Mouse (Mus musculus) ES-CJ7 (cell line): Measurements from ENCODE around the gene Gm45062.
A peak's percentile ranks its signal among the peaks of the same experiment; 100 is the strongest.

ENCODE experiments used
- DNase-seq: peaks from one replicate; pipeline ENCODE4 v3.0.0; 2011; ENCODE audit warnings: low read depth, low spot score

Gene Gm45062

GRCm38 (mm10) chr6:8474316-8474715 is 215.1 kb downstream of the Gm45062 start:
- DNase-seq: no peak

DNA sequence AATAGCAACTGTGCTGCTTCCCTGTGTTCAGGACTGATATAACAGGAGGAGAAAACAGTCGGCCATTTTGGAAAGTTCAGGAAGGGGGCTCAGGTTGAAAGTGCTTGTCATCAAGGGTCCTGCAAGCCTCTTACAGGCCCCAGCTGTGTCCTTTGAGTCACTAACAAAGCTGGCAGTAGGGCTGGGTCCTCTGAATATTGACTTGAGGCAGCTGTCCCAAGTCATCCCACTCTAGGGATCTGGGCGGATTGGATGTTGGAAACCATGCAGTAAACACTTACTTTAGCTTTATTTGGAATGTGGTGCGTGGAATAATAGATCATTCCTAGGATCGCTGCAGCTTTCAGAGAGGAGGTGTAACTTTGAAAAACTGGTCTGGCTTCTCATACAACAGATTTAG is 215.6 kb downstream of the Gm45062 start:
- no peak for DNase-seq

- DNase-seq: no peak
These were observed 219.9 kb downstream of the Gm45062 start for GRCm38 (mm10) chr6:8479176-8479575.

GRCm38 (mm10) chr6:8484437-8485275 is 225.4 kb downstream of the Gm45062 start:
- DNase-seq: no peak

GRCm38 (mm10) chr6:8485414-8486175 is 226.3 kb downstream of the Gm45062 start:
- peak; percentile 66 for DNase-seq

GRCm38 (mm10) chr6:8486391-8487043 is 227.3 kb downstream of the Gm45062 start:
- no peak for DNase-seq

GRCm38 (mm10) chr6:8487044-8487853 is 228.0 kb downstream of the Gm45062 start:
- DNase-seq: no peak

GRCm38 (mm10) chr6:8488249-8488648 is 229.0 kb downstream of the Gm45062 start:
- no peak for DNase-seq

- no peak for DNase-seq
These were observed 230.0 kb downstream of the Gm45062 start for GRCm38 (mm10) chr6:8489266-8489665.

DNA sequence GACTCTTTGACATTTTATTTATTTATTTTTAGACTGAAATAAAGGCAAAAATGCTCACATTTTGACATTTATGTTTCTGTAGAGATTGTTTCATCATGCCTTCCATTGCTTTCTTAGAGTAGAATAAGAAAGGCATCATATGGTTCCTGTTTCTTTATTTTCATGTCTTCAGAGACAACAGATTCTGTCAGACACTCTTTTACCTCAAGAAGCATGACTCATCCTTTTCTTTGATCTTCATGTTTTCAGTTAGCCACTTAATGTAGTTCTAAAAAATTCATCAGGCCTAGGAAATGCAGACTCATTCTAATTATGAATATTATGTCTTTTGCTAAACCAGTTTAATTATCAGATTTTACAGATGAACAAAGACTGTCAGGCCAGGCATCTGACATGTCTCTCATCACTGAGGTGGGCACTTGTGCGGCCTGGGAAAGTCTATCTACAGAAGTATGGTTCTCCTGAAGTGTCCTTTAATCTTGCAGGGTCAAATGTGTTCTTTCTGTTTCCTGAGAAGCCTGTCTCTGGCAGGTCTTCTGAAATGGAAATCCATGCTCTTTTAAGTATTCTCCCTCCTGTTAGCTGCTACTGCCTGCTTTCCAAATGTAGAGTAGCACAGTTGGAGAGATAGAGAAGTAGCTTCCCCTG is 230.8 kb downstream of the Gm45062 start:
- DNase-seq: no peak

- no peak for DNase-seq
These were observed 233.0 kb downstream of the Gm45062 start for GRCm38 (mm10) chr6:8492248-8492647.

DNA sequence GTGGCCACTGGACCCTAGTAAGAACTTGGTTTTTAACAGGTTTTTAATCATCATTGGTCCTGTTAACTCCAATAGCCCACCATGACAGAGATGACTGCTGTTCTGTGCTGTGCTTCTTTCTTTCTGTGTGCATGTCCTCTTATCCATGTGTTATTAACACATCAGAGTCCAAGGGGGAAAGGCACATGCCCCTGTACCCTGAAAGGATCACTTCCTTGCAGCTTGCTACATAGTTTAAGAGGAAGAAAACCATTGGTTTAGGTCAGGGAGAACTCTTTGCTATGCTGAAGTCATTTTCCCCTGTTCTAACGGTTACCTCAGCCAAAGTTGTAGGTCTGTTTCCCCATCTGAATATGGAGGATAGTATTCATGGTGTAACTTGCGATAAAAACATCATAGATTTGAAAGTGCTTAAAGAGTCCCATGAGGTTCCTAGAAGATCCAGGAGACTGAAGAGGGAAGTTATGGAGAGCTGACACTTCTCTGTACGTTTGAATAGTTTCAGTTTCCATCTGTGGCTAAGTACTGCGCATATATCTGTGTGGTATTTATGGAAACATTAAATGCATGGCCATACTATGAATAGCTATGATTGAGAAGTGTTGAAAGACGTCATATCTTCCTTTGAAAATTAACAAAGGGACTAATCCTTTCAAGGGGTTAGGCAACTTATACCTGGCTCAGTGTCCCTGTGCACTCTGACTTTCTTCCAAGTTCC is 236.0 kb downstream of the Gm45062 start:
- DNase-seq: no peak

GRCm38 (mm10) chr6:8495827-8496222 is 236.6 kb downstream of the Gm45062 start:
- no peak for DNase-seq

DNA sequence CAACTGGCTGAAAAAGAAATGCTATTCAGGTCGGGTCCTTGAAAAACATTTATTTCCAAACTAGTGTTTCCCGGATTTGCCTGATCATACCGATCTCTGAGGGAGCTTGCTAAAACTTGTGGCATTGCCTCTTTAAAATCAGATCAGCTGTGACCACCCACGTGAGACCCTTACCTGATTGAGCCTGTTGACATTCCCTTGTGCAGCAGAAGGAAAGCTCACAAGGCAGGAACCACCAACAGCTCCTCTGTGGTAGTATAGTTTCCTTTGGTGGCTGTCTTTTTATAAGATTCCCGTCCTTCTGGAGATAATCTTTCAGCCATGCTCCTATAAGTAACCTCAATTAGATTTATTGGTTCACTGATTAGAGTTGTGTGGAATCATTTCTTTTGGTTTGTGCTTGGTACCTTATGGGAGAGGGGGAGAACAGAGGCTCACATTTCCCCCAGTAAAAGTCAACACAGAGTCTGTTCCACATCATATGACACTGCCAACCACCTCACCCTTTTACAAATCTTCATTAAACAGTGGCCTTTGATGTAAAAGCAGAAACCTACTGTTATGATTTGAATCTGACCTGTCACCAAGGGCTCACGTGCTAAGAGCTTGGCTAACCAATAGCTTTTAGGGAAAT is 238.1 kb downstream of the Gm45062 start:
- DNase-seq: no peak

GRCm38 (mm10) chr6:8497868-8498257 is 238.6 kb downstream of the Gm45062 start:
- no peak for DNase-seq

GRCm38 (mm10) chr6:8498961-8499360 is 239.7 kb downstream of the Gm45062 start:
- DNase-seq: no peak

- no peak for DNase-seq
These were observed 244.7 kb downstream of the Gm45062 start for GRCm38 (mm10) chr6:8503953-8504352.

- no peak for DNase-seq
These were observed 245.4 kb downstream of the Gm45062 start for GRCm38 (mm10) chr6:8504521-8505228.

DNA sequence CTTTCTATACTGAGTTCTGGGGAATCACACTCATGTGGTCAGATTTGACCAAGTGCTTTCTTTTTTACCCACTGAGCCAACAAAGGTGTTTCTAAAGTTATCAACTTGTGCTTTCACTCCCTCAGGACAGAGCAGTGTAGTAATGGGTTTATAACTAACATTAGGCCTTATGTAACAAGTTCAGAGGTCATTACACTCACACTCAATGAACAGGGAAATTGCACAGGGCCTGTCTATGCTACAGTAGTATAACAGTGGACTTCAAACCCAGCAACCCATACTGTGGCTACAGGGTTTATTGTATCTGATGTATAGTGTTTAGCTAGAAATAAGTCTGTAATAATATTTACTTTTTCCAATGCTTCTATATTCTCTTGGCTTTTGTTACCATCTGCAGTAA is 247.4 kb downstream of the Gm45062 start:
- DNase-seq: no peak
